Mouse (Mus musculus): Measurements from ENCODE around the gene Pcca.
A peak's percentile ranks its signal among the peaks of the same experiment; 100 is the strongest.

Gene Pcca

GRCm38 (mm10) chr14:122534017-122534924 is at the start of gene Pcca:
Gene Pcca (plus strand): TSS chr14:122534324.
- DNase-seq (ENCODE audit: low spot score in 2 of 2): peak; percentile 87 to 93

GRCm38 (mm10) chr14:122484458-122484843 is 49.7 kb upstream of the Pcca start:
- DNase-seq (ENCODE audit: low spot score in 2 of 2): no peak

- DNase-seq (ENCODE audit: low spot score in 2 of 2): no peak
These were observed 49.1 kb upstream of the Pcca start for GRCm38 (mm10) chr14:122484844-122485551.

- no peak for DNase-seq (ENCODE audit: low spot score in 2 of 2)
These were observed 48.4 kb upstream of the Pcca start for GRCm38 (mm10) chr14:122485635-122486181.

GRCm38 (mm10) chr14:122486611-122487010 is 47.5 kb upstream of the Pcca start:
- DNase-seq (ENCODE audit: low spot score in 2 of 2): no peak

GRCm38 (mm10) chr14:122487366-122487765 is 46.8 kb upstream of the Pcca start:
- DNase-seq (ENCODE audit: low spot score in 2 of 2): no peak

- DNase-seq (ENCODE audit: low spot score in 2 of 2): no peak
These were observed 45.1 kb upstream of the Pcca start for GRCm38 (mm10) chr14:122489041-122489440.

GRCm38 (mm10) chr14:122489686-122490414 is 44.3 kb upstream of the Pcca start:
- no peak for DNase-seq (ENCODE audit: low spot score in 2 of 2)

- DNase-seq (ENCODE audit: low spot score in 2 of 2): no peak
These were observed 43.4 kb upstream of the Pcca start, which contains the start of gene Gm10837 for GRCm38 (mm10) chr14:122490441-122491328. Gene Gm10837 (plus strand): TSS chr14:122490586.

DNA sequence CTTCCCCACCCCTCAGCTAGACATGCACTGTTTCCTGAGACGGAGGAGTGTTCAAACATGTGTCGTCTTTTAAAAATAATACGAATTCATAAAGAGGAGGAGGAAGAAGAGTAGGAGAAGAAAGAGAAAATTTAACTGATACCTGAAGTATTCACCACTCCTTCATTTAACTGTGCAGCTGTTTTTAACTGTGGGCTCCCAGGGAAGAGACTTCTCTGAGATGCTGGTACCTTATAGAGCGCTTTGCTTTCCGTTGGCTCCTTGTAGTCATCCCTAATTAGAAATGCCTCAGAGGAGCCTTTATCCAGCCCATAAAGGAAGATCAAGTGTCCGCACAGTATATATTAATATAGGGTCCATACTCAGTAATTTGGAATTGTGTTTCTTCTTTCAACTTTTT is 42.6 kb upstream of the Pcca start:
- DNase-seq (ENCODE audit: low spot score in 2 of 2): no peak

GRCm38 (mm10) chr14:122492015-122492414 is 42.1 kb upstream of the Pcca start:
- no peak for DNase-seq (ENCODE audit: low spot score in 2 of 2)

DNA sequence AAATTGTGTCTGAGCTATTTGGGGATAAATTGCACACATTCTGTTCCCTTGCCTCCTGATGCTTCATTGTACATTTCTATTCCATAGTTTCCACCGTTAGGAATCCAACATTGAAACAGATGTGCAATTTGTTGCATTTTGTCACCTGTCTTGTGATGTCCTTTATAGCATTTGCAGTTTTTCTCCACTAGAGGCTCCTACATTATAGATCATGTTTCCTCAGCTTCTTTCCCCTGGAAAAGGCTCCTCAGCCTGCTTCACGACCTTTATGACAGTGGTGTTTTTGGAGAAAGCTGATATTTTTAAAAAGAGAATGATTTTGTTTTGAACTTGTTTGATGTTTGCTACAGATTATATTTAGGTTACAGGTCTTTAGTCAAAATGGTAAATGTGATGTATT is 25.1 kb upstream of the Pcca start:
- no peak for DNase-seq (ENCODE audit: low spot score in 2 of 2)

DNA sequence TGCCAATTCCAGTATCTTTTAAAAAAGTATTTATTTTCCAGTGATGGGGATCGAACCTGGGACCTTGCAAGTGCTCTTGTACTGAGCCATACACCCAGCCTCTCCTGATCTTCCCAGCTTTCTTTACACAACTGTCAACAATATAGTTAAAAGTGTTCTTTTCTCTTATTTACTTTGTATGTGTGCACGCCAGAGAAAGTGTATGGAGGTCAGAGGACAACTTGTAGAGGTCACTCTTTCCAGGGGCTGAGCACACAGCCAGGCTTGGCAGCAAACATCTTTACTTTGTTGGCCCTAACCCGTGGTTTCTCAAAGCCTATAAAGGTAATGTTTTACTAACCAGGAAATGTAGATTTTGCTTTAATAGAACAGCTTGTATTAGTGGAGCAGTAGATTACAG is 22.6 kb upstream of the Pcca start:
- no peak for DNase-seq (ENCODE audit: low spot score in 2 of 2)

- no peak for DNase-seq (ENCODE audit: low spot score in 2 of 2)
These were observed 20.6 kb upstream of the Pcca start for GRCm38 (mm10) chr14:122513511-122514036.

DNA sequence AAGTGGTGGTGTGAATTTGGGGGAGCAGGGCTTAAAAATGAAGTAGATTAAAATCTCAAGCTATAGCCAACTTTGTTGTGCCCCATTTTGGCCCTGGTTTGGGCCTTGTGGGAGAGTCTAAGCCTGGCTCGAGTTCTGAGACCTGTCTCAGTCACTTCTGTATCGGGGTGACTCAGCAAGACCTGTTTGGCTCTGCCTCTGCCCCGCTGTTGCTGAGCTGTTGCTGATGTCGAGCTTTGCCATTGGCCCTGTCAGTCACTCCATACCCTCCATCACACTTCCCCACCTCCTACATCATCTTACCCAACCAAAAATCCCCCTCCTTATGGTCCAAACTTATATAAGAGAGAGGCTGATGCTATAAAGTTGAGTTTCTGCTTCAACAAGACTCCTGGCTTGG is 5.6 kb upstream of the Pcca start:
- DNase-seq (ENCODE audit: low spot score in 2 of 2): no peak

- no peak for DNase-seq (ENCODE audit: low spot score in 2 of 2)
These were observed 1.9 kb downstream of the Pcca start for GRCm38 (mm10) chr14:122535986-122536385.

DNA sequence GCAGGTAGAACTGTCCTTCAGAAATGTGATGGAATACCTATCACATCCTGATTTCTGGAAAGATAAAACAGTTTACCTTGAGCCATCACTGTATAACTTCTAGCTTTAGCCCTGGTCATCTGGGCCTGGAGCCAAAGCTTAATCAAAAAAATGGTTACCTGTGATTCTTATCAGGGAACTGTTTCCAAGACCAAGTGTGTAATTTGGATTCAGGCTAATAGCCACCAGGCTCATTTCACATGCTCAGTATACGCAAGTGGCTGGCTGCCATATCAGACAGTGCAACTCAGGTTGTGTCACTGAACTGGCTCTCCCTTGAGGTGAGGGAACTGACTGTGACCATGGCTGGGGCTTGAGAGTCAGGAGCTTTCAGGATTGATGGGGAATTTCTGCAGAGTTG is 14.3 kb downstream of the Pcca start:
- no peak for DNase-seq (ENCODE audit: low spot score in 2 of 2)

GRCm38 (mm10) chr14:122548905-122549304 is 14.8 kb downstream of the Pcca start:
- DNase-seq (ENCODE audit: low spot score in 2 of 2): no peak

GRCm38 (mm10) chr14:122552761-122553445 is 18.8 kb downstream of the Pcca start:
- DNase-seq (ENCODE audit: low spot score in 2 of 2): no peak

DNA sequence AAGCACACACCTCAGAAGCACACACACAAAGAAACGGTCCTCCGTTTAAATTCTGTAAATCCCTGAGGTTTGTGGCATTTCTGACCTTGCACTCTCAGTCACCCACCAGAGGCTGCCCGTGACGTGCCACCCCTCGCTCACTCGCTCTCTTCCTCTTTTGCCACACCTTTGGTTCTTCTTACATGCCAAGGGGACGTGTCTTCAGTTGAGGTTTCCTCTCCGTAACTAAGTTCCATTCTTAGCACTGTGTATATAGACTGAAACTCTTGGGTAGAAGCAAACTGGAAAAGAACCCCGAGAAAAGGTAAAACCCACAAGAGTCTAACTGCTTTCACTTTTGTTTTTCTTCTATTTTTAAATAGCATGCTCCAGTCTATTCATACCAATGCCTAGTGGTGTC is 23.2 kb downstream of the Pcca start:
- DNase-seq (ENCODE audit: low spot score in 2 of 2): peak in 1 of 2 experiments; percentile 46
